Mouse (Mus musculus) cerebellum, adult 9-10 months (tissue): ENCODE measurements at regions not wholly inside any gene's neighbourhood (a gene's known extent, or its start where the extent isn't known, plus 50 kb on each side); places are given as distances from the start of the nearest gene placed in this dataset.

Experiments
- DNase-seq: peaks from one replicate; pipeline ENCODE4 v3.0.0; 2022

GRCm38 (mm10) chr17:29775836-29776235 lies 59.0 kb upstream of the Ccdc167 start:
- DNase-seq: no peak

DNA sequence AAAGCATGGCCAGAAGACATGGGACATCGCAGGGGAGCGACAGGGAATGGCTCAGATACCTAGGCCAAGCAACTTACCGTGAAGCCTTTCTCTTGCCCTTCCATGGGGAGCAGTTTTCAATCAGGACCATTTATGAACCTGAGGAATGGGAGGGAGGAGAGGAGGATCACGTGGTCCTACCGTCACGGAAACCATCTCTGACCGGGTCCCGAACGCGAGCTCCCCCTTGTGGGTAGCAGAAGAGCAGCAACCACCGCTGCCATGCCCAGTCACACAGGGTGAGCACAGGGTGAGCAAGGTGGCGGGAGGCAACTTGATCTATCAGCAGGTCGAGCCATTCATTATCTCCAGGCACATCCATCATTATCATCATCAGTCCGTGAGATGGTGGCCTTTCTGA lies 56.5 kb upstream of the Ccdc167 start:
- DNase-seq: peak; percentile 74

DNA sequence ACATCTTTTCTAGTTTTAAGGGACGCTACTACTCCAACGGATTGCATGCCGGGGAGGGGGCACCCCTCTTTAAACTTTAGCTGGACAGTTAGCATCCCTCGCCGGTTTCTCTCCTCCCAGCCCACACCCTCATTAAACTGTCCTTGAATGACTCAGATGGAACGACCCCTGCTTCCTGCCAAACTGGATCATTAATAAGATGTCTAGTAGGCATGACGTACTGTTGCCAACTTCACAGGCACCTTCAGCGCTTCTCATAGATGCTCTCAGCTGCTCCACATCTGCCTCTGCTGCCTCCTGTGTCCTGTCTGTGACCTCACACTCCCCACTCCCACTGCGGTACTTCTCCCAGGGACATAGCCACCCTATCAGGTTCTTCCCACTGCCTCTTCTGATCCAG lies 54.1 kb upstream of the Ccdc167 start:
- no peak for DNase-seq

DNA sequence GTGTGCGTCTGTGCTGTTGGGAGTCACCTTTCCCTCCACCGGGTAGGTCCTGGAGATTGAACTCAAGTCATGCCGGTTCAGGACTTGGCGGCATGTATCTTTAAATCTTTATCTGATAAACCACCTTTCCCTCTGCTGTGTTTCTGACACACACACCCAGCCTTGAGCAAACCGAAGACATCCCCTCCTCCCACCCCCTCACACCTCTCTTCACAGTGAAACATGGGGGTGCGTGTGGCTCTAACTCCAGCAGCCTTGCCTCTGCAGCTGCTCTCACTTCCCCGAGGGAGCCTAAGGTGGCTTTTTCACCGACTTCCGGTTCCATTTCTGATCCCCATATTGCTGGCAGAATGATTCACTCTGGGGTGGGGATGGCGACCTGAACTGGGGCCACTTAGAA lies 52.8 kb upstream of the Ccdc167 start:
- no peak for DNase-seq

GRCm38 (mm10) chr17:29769143-29769542 lies 52.3 kb upstream of the Ccdc167 start:
- no peak for DNase-seq

GRCm38 (mm10) chr17:29768642-29769041 lies 51.8 kb upstream of the Ccdc167 start:
- no peak for DNase-seq
